Mouse (Mus musculus): ENCODE results near the gene Tnrc6b. TPM values are rescaled to one million over a fixed set of nuclear protein-coding genes. Genes with fewer than 3 reads are reported as not detected.

The Tnrc6b gene
- polyA plus RNA-seq, 1 experiment: 8.9 TPM

GRCm38 (mm10) chr15:80771926-80772441 lies 60.9 kb downstream of the Tnrc6b start:
- no peak overlapping the region for H3K4me2 ChIP-seq (ENCODE audit: low read depth)
- H3K4me3 ChIP-seq: no peak overlapping the region
- no peaks in the 10 kb centered on the region for H3K36me3 ChIP-seq (ENCODE audit: control insufficient read depth, insufficient read depth)
- H3ac ChIP-seq (ENCODE audit: control insufficient read depth, insufficient read length): no peak overlapping the region
- no peaks in the 10 kb centered on the region for H3K79me2 ChIP-seq (ENCODE audit: control insufficient read depth, insufficient read depth)
- H3K27me3 ChIP-seq (ENCODE audit: control insufficient read depth, insufficient read depth, insufficient read length): no peaks in the 10 kb centered on the region
- no peak for TF ChIP-seq CEBPB (IDR thresholded peaks at IDR 0.05; ENCODE audit: insufficient read depth, poor library complexity, severe bottlenecking)
- TF ChIP-seq MYOD1 (IDR thresholded peaks at IDR 0.05; ENCODE audit: control insufficient read depth in 1 of 3, insufficient read length in 2 of 3, low read depth in 2 of 3): peak in 1 of 3 experiments; percentile 70

- Histone ChIP-seq H3ac (ENCODE audit: control insufficient read depth, insufficient read length) (no peak overlapping the region), H3K36me3 (ENCODE audit: control insufficient read depth, insufficient read depth) (no peaks in the 10 kb centered on the region), H3K4me2 (ENCODE audit: low read depth) (no peak overlapping the region), H3K27me3 (ENCODE audit: control insufficient read depth, insufficient read depth, insufficient read length) (no peaks in the 10 kb centered on the region), H3K4me3 (no peak overlapping the region), H3K79me2 (ENCODE audit: control insufficient read depth, insufficient read depth) (no peaks in the 10 kb centered on the region)
- TF ChIP-seq POLR2A (IDR thresholded peaks at IDR 0.05; ENCODE audit: insufficient read length, low read depth) (no peak), CEBPB (IDR thresholded peaks at IDR 0.05; ENCODE audit: insufficient read depth, poor library complexity, severe bottlenecking) (no peak)
Measured at GRCm38 (mm10) chr15:80774666-80775065, 63.6 kb downstream of the Tnrc6b start.

- H3K4me2 ChIP-seq (ENCODE audit: low read depth): no peak overlapping the region
- TF ChIP-seq TCF12 (IDR thresholded peaks at IDR 0.05; ENCODE audit: insufficient read depth, poor library complexity, severe bottlenecking): no peak
- H3ac ChIP-seq (ENCODE audit: control insufficient read depth, insufficient read length): no peak overlapping the region
- H3K4me3 ChIP-seq: no peak overlapping the region
- H3K79me2 ChIP-seq (ENCODE audit: control insufficient read depth, insufficient read depth): no peaks in the 10 kb centered on the region
- no peaks in the 10 kb centered on the region for H3K36me3 ChIP-seq (ENCODE audit: control insufficient read depth, insufficient read depth)
- H3K27me3 ChIP-seq (ENCODE audit: control insufficient read depth, insufficient read depth, insufficient read length): no peaks in the 10 kb centered on the region
Measured at GRCm38 (mm10) chr15:80779006-80779405, 67.9 kb downstream of the Tnrc6b start.

- no peaks in the 10 kb centered on the region for H3K27me3 ChIP-seq (ENCODE audit: control insufficient read depth, insufficient read depth, insufficient read length)
- no peak overlapping the region for H3ac ChIP-seq (ENCODE audit: control insufficient read depth, insufficient read length)
- no peak overlapping the region for H3K4me2 ChIP-seq (ENCODE audit: low read depth)
- H3K4me3 ChIP-seq: no peak overlapping the region
- no peak for TF ChIP-seq TCF12 (IDR thresholded peaks at IDR 0.05; ENCODE audit: insufficient read depth, poor library complexity, severe bottlenecking)
- TF ChIP-seq MYOG (IDR thresholded peaks at IDR 0.05; ENCODE audit: control insufficient read depth in 1 of 3, insufficient read depth in 1 of 3, insufficient read length in 2 of 3, low read depth in 2 of 3): no peak
- TF ChIP-seq MAX (IDR thresholded peaks at IDR 0.05; ENCODE audit: low read depth): no peak
- no peak for TF ChIP-seq TCF3 (IDR thresholded peaks at IDR 0.05; ENCODE audit: insufficient read length, low read depth)
- no peak for TF ChIP-seq POLR2AphosphoS2 (IDR thresholded peaks at IDR 0.05; ENCODE audit: insufficient read length, low read depth)
- no peak for TF ChIP-seq MYOD1 (IDR thresholded peaks at IDR 0.05; ENCODE audit: control insufficient read depth in 1 of 3, insufficient read length in 2 of 3, low read depth in 2 of 3)
- no peak for TF ChIP-seq CEBPB (IDR thresholded peaks at IDR 0.05; ENCODE audit: insufficient read depth, poor library complexity, severe bottlenecking)
- no peak for TF ChIP-seq E2F4 (IDR thresholded peaks at IDR 0.05; ENCODE audit: insufficient read depth)
- no peak for TF ChIP-seq SRF (IDR thresholded peaks at IDR 0.05; ENCODE audit: control insufficient read depth, insufficient read length, low read depth)
- no peak for TF ChIP-seq REST (IDR thresholded peaks at IDR 0.05; ENCODE audit: insufficient read depth, insufficient read length)
- no peak for TF ChIP-seq USF1 (IDR thresholded peaks at IDR 0.05; ENCODE audit: low read depth)
- TF ChIP-seq POLR2A (IDR thresholded peaks at IDR 0.05; ENCODE audit: insufficient read length, low read depth): no peak
- H3K79me2 ChIP-seq (ENCODE audit: control insufficient read depth, insufficient read depth): no peaks in the 10 kb centered on the region
- H3K36me3 ChIP-seq (ENCODE audit: control insufficient read depth, insufficient read depth): no peaks in the 10 kb centered on the region
Measured at GRCm38 (mm10) chr15:80780154-80780751, 69.1 kb downstream of the Tnrc6b start.

- Histone ChIP-seq H3K27me3 (ENCODE audit: control insufficient read depth, insufficient read depth, insufficient read length) (no peaks in the 10 kb centered on the region), H3K4me3 (no peak overlapping the region), H3ac (ENCODE audit: control insufficient read depth, insufficient read length) (no peak overlapping the region), H3K4me2 (ENCODE audit: low read depth) (no peak overlapping the region), H3K36me3 (ENCODE audit: control insufficient read depth, insufficient read depth) (no peaks in the 10 kb centered on the region), H3K79me2 (ENCODE audit: control insufficient read depth, insufficient read depth) (no peaks in the 10 kb centered on the region)
- TF ChIP-seq USF1 (IDR thresholded peaks at IDR 0.05; ENCODE audit: low read depth) (no peak), CEBPB (IDR thresholded peaks at IDR 0.05; ENCODE audit: insufficient read depth, poor library complexity, severe bottlenecking) (no peak)
Measured at GRCm38 (mm10) chr15:80781218-80781806, 70.2 kb downstream of the Tnrc6b start.

GRCm38 (mm10) chr15:80784553-80784971 lies 73.4 kb downstream of the Tnrc6b start:
- no peak overlapping the region for H3K4me3 ChIP-seq
- no peak overlapping the region for H3ac ChIP-seq (ENCODE audit: control insufficient read depth, insufficient read length)
- H3K36me3 ChIP-seq (ENCODE audit: control insufficient read depth, insufficient read depth): no peaks in the 10 kb centered on the region
- peak overlapping the region; percentile 64 for H3K4me2 ChIP-seq (ENCODE audit: low read depth)
- no peaks in the 10 kb centered on the region for H3K79me2 ChIP-seq (ENCODE audit: control insufficient read depth, insufficient read depth)
- TF ChIP-seq MYOD1 (IDR thresholded peaks at IDR 0.05; ENCODE audit: control insufficient read depth in 1 of 3, insufficient read length in 2 of 3, low read depth in 2 of 3) (peak in 2 of 3 experiments; percentile 16 to 47), CEBPB (IDR thresholded peaks at IDR 0.05; ENCODE audit: insufficient read depth, poor library complexity, severe bottlenecking) (no peak), MYOG (IDR thresholded peaks at IDR 0.05; ENCODE audit: control insufficient read depth in 1 of 3, insufficient read depth in 1 of 3, insufficient read length in 2 of 3, low read depth in 2 of 3) (peak in 2 of 3 experiments; percentile 3 to 51), MAX (IDR thresholded peaks at IDR 0.05; ENCODE audit: low read depth) (no peak), POLR2AphosphoS2 (IDR thresholded peaks at IDR 0.05; ENCODE audit: insufficient read length, low read depth) (no peak), TCF3 (IDR thresholded peaks at IDR 0.05; ENCODE audit: insufficient read length, low read depth) (no peak), USF1 (IDR thresholded peaks at IDR 0.05; ENCODE audit: low read depth) (no peak), REST (IDR thresholded peaks at IDR 0.05; ENCODE audit: insufficient read depth, insufficient read length) (no peak), POLR2A (IDR thresholded peaks at IDR 0.05; ENCODE audit: insufficient read length, low read depth) (no peak), SRF (IDR thresholded peaks at IDR 0.05; ENCODE audit: control insufficient read depth, insufficient read length, low read depth) (no peak), E2F4 (IDR thresholded peaks at IDR 0.05; ENCODE audit: insufficient read depth) (no peak), TCF12 (IDR thresholded peaks at IDR 0.05; ENCODE audit: insufficient read depth, poor library complexity, severe bottlenecking) (no peak)
- H3K27me3 ChIP-seq (ENCODE audit: control insufficient read depth, insufficient read depth, insufficient read length): no peaks in the 10 kb centered on the region
